24 mouse cellular contexts compared by ENCODE assay signal in genomic region chr12:33053311-33053710, GRCm38 (mm10). TPM values are rescaled to one million over a fixed set of nuclear protein-coding genes. Genes with fewer than 3 reads are reported as not detected.
"Had no signal": no experiment of that assay in that cellular context is flagged by ENCODE, and none has a peak within 500 bp of the region (broad histone marks: within the 10 kb centered on the region; RNA-seq: fewer than 3 reads in every experiment).

No protein-coding gene starts in this region.

- DNase-seq: gastrocnemius, postnatal 14 days; gastrocnemius, postnatal 36 days; heart, adult 11 months; heart, adult 2 months; heart, postnatal 14 days; heart, postnatal 36 days; kidney, adult 11 months; kidney, adult 2 months; kidney, adult 9 months; kidney, postnatal 14 days; kidney, postnatal 36 days; layer of hippocampus, postnatal 36 days; left cerebral cortex, postnatal 4 days; lung, adult 18-20 months had no signal

RNA-seq across cellular contexts. Expression of gene Cdhr3, which starts 39.4 kb away (rescaled TPM):
- total RNA-seq: hematopoietic stem cell, adult 5-6 weeks; liver, adult 2 months had no signal
- polyA plus RNA-seq: heart, embryonic 11.5 days; intestine, embryonic 14.5 days; kidney, adult 2 months; kidney, postnatal 0 days; large intestine, adult 2 months; limb, embryonic 11.5 days; liver, adult 2 months; liver, embryonic 12.5 days; liver, embryonic 14.5 days; liver, embryonic 16.5 days had no signal
